Mouse (Mus musculus) embryonic facial prominence, embryonic 10.5 days (tissue): ENCODE measurements around the gene Samd8. TPM values are rescaled to one million over a fixed set of nuclear protein-coding genes. Genes with fewer than 3 reads are reported as not detected.
A peak's percentile ranks its signal among the peaks of the same experiment; 100 is the strongest.

Source experiments
- DNase-seq: peaks from one replicate; pipeline ENCODE4 v3.0.0-alpha.2; 2017; ENCODE audit warnings: low spot score
- H3K27ac ChIP-seq: fragments of 300-500 bp; sonication (generic); replicated peaks from 2 replicates; pipeline ENCODE4 v1.5.1; 2016; ENCODE audit warnings: mild to moderate bottlenecking
- H3K27me3 ChIP-seq: fragments of 300-500 bp; sonication (generic); replicated peaks from 2 replicates; pipeline ENCODE4 v1.6.1; 2016; ENCODE audit warnings: low read depth, mild to moderate bottlenecking; ENCODE audit not compliant: poor library complexity, severe bottlenecking
- H3K36me3 ChIP-seq: fragments of 300-500 bp; sonication (generic); replicated peaks from 2 replicates; pipeline ENCODE4 v1.6.1; 2016; ENCODE audit warnings: mild to moderate bottlenecking, moderate library complexity
- H3K4me1 ChIP-seq: fragments of 300-500 bp; sonication (generic); 2 replicates; pipeline ENCODE4 v1.6.1; 2016
- H3K4me3 ChIP-seq: fragments of 300-500 bp; sonication (generic); 2 replicates; pipeline ENCODE4 v1.5.1; 2016; ENCODE audit warnings: mild to moderate bottlenecking, moderate library complexity
- H3K9me3 ChIP-seq: fragments of 300-500 bp; sonication (generic); 2 replicates; pipeline ENCODE4 v1.6.1; 2016; ENCODE audit warnings: mild to moderate bottlenecking
- WGBS: fragments of 180-500 bp; shearing (Covaris S2); methylation state at CpG from one replicate; pipeline ENCODE4 v1.1.7; 2016; 5-methylcytosine and 5-hydroxymethylcytosine counted together
- polyA plus RNA-seq: library from polyadenylated mRNA; unstranded; fragments of >200 nt; fragmentation: Nextera tagmentation; extraction: Ambion mirVana; gene quantifications from 2 replicates; pipeline ENCODE4 v1.2.1, GENCODE M21; 2016

Gene Samd8
- polyA plus RNA-seq, 1 experiment from 2014 or later: 10.4 TPM

DNA sequence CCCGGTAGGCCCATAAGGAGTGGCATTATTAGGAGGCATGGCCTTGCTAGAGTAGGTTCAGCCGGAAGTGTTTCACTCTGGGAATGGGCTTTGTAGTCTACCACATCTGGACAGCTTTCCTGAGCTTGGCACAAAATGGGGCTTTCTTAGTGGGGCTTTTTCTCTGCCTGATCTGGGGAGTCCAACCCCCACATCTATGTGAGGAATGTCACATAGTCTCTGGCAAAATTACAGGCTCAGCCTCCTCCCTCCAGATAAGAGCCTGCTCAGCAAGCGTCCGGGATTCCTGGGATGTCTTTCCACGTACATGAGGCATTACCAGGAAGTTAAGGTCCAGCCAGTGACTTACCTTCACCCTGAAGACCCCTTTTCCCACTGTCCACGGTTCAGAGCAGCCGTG, 73.6 kb downstream of the Samd8 start:
- no peaks in the 10 kb centered on the region for H3K9me3 ChIP-seq
- H3K27ac ChIP-seq: no peak overlapping the region
- H3K4me1 ChIP-seq: peaks cover 6% of the 10 kb centered on the region; the same call in 1 of the 2 replicates
- no peaks in the 10 kb centered on the region for H3K27me3 ChIP-seq
- DNase-seq: no peak
- WGBS: 75% methylated on average over 7 of the region's 7 CpGs
- no peaks in the 10 kb centered on the region for H3K36me3 ChIP-seq
- H3K4me3 ChIP-seq: no peak overlapping the region

DNA sequence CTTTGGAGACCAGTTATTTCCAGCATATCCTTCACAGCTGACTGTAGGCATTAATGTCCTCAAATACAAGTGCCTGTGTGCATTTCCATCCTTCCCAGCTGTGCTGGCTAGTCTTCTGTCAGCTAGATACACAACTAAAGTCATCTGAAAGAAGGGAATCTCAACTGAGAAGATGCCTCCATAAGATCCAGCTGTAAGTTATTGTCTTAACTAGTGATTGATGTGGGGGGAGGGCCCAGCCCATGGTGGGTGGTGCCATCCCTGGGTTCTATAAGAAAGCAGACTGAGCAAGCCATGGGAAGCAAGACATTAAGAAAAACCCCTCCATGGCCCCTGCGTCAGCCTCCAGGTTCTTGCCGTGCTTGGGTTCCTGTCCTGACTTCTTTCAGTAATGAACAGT, 74.6 kb downstream of the Samd8 start, which contains the start of gene Vdac2:
Gene Vdac2 (plus strand): TSS at position 301 of the 400 bp plus-strand sequence.
- DNase-seq: no peak
- Histone ChIP-seq H3K36me3 (no peaks in the 10 kb centered on the region), H3K27me3 (no peaks in the 10 kb centered on the region), H3K4me1 (peaks cover 6% of the 10 kb centered on the region; the same call in 1 of the 2 replicates), H3K27ac (no peak within 1 kb of the TSS), H3K9me3 (no peaks in the 10 kb centered on the region), H3K4me3 (no peak within 1 kb of the TSS)
- 90% methylated on average over 2 of the region's 2 CpGs for WGBS

DNA sequence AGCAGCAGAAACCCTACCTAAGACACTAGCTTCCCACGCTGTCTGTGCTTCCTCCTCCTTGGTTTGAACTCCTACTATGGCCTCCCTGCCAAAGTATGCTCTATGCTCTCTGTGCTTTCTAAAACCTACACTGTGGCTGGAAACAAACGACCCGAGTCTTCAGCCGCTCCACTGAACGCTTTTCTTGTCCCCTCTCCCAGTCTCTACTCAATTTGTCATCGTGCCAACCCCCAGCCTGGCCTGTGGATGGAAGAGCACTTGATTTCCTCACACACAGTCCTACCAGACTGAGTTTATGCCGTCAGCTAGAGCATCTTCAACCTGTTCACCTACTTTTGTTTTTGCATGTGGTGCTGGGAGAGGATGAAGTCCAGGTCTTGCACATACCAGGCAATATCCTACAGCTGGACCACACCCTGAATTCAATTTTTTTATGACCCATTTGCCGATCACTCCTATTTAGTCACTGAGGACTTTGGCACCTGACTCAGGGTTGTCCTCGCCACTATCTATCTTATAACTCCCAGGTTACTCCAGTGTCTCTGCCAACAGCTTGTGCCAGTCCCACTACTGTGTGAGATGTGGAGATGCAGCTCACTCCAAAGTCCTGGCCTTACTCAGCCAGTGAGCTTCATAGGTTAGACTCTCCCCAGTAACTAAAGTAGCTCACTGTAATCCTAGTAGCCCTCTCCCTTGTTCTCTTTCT, 75.6 kb downstream of the Samd8 start:
- no peak for DNase-seq
- 85% methylated on average over 9 of the region's 9 CpGs for WGBS
- H3K27ac ChIP-seq: no peak overlapping the region
- H3K9me3 ChIP-seq: no peaks in the 10 kb centered on the region
- no peaks in the 10 kb centered on the region for H3K27me3 ChIP-seq
- H3K4me1 ChIP-seq: peaks cover 15% of the 10 kb centered on the region
- no peaks in the 10 kb centered on the region for H3K36me3 ChIP-seq
- H3K4me3 ChIP-seq: no peak overlapping the region

DNA sequence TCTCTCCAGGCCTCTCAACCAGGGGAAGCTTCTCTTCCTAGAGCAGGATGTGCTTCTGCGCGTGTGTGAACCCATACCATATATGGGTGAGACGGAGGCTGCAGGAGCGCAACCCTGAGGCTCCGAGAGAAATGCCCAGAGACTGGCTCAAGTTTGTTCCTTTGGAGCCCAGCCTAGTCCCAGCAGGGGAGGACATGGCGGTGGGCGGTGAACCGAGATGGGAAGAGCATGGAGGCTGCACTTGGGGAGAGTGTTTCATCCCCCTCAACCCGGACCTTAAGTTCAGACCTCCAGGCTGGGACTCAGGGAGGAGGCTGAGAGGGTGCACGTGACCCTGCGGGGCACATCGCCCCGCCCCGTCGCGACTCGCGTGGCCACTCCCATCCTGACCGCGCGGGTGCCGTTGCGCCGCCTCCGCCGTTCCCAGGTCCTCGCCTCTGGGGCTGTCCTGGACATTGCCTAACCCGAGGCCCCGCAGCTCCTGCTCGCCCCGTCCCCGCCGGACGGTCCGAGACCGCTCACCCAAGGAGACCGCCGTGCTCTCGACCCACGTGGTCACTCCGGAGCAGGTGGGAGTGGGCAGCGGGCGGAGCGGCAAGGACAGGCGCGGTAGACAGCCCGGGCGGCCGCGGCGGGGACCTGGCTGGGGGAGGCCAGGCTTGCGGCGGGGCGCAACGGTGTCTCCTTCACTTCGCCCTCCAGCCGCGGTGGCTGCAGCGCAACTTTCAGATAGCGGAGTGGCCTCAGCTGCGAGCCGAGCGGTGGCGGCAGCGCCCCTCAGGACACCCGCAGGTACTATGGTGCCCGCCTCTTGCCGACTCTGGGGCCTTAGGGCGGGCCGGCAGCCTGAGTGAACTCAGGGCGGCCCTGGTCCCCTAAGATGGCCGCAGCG, 80.8 kb downstream of the Samd8 start:
- peaks cover 28% of the 10 kb centered on the region for H3K4me1 ChIP-seq
- peaks cover 33% of the 10 kb centered on the region for H3K36me3 ChIP-seq
- peak overlapping the region; percentile 100 for H3K27ac ChIP-seq
- under 1% methylated on average over 73 of the region's 73 CpGs for WGBS
- H3K9me3 ChIP-seq: no peaks in the 10 kb centered on the region
- DNase-seq: peak; percentile 97
- no peaks in the 10 kb centered on the region for H3K27me3 ChIP-seq
- peak overlapping the region; percentile 96 for H3K4me3 ChIP-seq

DNA sequence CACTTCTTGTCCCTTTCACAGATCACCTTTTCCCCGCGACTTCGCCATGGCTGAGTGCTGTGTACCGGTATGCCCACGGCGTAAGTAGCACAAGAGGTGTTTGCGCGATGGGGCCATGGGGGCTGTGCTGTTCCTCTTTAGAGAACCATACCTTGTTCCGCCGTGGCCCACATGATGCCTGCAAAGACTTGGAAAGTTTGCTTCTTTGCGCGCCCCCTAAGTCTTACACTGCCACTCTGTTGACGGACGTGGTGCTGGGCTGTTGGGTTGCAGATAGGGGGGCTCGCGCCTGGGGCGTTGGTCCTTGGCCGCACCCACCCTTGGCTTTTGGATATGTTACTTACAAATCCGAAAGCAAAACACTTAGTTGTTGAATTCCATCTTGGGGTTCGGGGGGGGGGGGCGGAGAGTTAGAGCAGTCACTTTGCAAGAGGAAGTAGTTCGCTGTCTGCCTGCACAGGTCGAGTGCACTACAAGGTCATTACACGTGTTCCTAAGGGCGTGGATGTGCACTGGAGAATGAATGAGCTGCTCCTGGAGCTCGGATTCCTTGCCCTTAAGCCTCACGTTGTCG, 81.6 kb downstream of the Samd8 start:
- Histone ChIP-seq H3K9me3 (no peaks in the 10 kb centered on the region), H3K27me3 (no peaks in the 10 kb centered on the region), H3K4me3 (peak overlapping the region; percentile 96), H3K27ac (peak overlapping the region; percentile 100), H3K4me1 (peaks cover 28% of the 10 kb centered on the region), H3K36me3 (peaks cover 41% of the 10 kb centered on the region)
- WGBS: under 1% methylated on average over 28 of the region's 28 CpGs
- DNase-seq: no peak

DNA sequence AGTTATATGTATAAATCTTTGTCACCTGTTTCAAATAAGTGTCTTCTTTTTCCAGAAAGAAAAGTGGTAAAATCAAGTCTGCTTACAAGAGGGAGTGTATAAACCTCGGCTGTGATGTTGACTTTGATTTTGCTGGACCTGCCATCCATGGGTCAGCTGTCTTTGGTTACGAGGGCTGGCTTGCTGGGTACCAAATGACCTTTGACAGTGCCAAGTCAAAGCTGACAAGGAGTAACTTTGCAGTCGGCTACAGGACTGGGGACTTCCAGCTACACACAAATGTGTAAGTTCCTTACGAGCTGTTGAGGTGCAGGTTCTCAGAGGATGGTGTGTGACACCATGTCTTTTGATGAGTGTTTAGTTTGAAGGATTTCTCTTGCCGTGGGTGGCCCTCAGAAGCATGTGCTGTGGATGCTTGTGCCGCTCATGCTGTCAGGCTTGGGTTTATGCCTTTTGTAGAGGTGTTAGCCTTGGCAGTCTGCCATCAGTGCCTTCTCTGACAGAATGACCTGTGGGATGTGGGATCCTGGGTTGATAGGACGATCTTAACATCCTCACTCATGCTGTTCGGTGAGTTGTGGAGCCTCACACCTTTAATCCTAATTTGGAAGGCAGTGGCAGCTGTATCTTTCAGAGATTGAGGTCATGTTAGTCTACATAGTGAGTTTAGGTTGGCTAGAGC, 88.1 kb downstream of the Samd8 start:
- H3K36me3 ChIP-seq: peaks cover 100% of the 10 kb centered on the region

DNA sequence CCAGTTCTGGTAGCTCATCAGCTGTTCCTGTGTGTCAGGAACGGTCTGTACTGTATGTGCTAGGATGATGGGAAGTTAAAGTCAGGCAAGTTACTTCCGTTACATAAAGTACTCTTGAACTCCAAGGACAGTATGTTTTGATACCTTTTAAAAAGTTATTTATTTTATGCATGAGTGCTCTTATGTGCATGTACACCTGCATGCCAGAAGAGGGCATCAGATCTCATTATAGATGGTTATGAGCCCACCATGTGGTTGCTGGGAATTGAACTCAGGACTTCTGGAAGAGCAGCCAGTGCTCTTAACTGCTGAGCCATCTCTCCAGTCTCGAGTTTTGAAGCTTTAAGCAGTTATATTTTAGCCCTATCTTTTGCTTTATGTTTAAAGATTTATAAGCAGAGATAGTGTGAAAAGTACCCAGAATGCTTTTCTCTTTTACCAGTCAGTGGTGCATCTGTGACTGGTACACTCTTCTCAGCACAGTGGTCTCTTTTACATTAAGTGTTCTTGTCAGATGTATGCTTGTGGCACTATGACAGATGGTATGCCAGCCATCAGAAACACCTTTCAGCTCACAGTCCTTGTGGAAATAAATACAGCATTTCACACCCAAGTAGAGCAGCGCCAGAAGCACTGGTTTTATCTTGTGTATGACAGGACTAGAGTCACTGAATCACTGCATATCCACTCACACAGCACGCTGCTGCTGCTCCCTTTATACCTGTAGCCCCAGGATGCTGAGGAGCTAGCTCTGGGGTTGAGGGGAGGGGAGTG, 91.7 kb downstream of the Samd8 start:
- H3K27me3 ChIP-seq: no peaks in the 10 kb centered on the region
- no peak for DNase-seq
- 93% methylated on average over 5 of the region's 5 CpGs for WGBS

More for the DNA sequence above, 88.1 kb downstream of the Samd8 start:
- no peak overlapping the region for H3K27ac ChIP-seq
- WGBS: 89% methylated on average over 8 of the region's 8 CpGs
- no peaks in the 10 kb centered on the region for H3K27me3 ChIP-seq
- no peaks in the 10 kb centered on the region for H3K9me3 ChIP-seq
- H3K4me3 ChIP-seq: no peak overlapping the region
- peaks cover 5% of the 10 kb centered on the region for H3K4me1 ChIP-seq
- DNase-seq: no peak

DNA sequence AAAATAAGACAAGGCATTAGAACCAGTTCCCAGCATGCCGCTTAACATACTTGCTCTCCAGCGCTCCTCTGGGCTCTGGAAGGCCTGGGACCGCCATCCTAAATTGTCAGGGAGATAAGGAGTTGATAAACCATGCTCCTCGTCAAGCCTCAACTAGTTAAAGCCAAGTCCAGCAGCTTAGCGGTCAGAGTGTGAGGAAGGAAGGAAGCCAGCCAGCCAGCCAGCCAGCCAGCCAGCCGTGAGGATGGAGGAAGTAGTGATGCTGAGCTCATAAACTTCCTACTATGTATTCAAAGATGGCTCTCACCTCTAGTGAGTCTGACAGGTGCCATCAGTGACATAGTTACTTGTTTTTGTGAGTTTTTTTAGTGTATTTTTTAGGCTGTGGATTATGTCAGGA, 92.9 kb downstream of the Samd8 start:
- WGBS: 87% methylated on average over 6 of the region's 6 CpGs
- DNase-seq: no peak
- Histone ChIP-seq H3K4me3 (no peak overlapping the region), H3K4me1 (peaks cover 21% of the 10 kb centered on the region), H3K27ac (no peak overlapping the region), H3K9me3 (no peaks in the 10 kb centered on the region), H3K27me3 (no peaks in the 10 kb centered on the region), H3K36me3 (peaks cover 87% of the 10 kb centered on the region)

More for the DNA sequence above, 91.7 kb downstream of the Samd8 start:
- Histone ChIP-seq H3K4me1 (peaks cover 8% of the 10 kb centered on the region), H3K9me3 (no peaks in the 10 kb centered on the region), H3K36me3 (peaks cover 100% of the 10 kb centered on the region), H3K4me3 (no peak overlapping the region), H3K27ac (no peak overlapping the region)

DNA sequence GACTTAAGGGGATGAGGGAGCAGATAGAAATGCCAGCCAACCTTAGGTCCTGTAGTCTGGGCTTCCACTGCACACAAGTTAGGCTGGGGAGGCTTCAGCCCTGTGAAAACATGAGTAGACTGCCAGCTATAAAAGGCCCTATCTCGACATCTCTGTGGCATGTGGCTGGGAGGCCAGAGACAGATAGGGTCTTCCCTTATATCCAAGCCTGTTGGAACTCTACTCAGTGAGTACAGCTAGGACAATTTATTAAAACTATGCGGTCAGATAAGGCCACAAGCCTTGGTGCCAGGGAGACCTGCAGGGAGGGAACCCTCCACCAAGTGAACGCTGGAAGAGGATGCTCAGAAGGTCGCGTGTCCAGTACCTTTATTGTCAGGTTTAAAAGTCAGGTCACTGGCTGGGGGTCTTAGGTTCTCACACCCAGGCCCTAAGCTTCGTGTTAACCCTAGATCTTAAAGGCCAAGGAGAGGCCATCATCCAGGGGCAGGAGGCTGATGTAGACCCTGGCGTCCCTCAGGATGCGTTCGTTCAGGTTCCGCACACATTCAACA, 96.6 kb downstream of the Samd8 start:
- Histone ChIP-seq H3K36me3 (peaks cover 51% of the 10 kb centered on the region), H3K27ac (peak overlapping the region; percentile 82), H3K27me3 (no peaks in the 10 kb centered on the region), H3K4me3 (peak overlapping the region; percentile 82), H3K4me1 (peaks cover 38% of the 10 kb centered on the region), H3K9me3 (no peaks in the 10 kb centered on the region)
- WGBS: 17% methylated on average over 10 of the region's 10 CpGs
- no peak for DNase-seq

DNA sequence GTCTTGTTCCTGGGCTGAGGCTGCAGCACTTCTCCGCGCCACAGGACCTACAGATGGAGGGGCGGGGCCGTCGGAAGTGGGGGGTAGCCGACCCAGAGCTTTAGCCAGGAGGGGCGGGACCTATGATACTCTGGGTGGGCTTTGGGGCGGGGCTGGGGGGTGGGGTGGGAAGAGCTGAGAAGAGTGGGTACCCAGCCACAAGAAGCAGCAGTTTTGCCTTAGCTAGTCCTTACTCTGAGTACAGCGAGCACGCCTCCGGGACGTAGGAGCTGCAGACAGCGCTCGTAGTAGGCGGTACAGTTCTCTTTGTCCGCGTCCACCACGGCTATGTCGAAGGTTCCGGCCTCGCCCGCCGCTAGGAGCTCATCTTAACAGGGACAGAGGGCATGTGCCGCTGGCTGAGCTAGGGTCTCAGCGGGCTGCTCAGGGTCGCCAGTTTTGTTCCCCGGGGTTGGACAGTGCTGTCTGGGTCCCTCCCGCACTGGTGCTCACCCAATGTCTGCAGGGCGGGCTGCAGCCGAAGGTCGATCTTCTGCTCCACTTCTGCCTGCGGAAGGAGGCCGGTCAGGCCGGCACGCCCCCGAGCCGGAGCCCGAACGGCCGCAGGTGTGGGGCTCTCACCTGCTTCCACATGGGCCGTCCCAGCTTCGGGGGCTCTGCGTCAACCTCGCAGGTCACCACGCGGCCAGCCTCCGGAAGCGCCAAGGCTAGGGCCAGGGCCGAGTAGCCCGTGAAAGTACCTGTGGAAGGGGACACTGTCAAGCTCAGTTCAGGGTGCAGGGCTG, 97.2 kb downstream of the Samd8 start:
- no peaks in the 10 kb centered on the region for H3K9me3 ChIP-seq
- DNase-seq: peak; percentile 90
- peaks cover 44% of the 10 kb centered on the region for H3K36me3 ChIP-seq
- under 1% methylated on average over 50 of the region's 50 CpGs for WGBS
- H3K27me3 ChIP-seq: no peaks in the 10 kb centered on the region
- peak overlapping the region; percentile 82 for H3K27ac ChIP-seq
- peak overlapping the region; percentile 82 for H3K4me3 ChIP-seq
- H3K4me1 ChIP-seq: peaks cover 40% of the 10 kb centered on the region
